Mouse (Mus musculus) stomach, embryonic 16.5 days (tissue): ENCODE results near the gene Hddc3. TPM values are rescaled to one million over a fixed set of nuclear protein-coding genes. Genes with fewer than 3 reads are reported as not detected.

Experiments
- ATAC-seq: fragments of 200-750 bp; cut with Nextera tagmentation; 2 replicates; pipeline ENCODE4 v1.8.0; 2017; ENCODE audit warnings: moderate number of reproducible peaks, moderate TSS enrichment; ENCODE audit not compliant: insufficient read depth, low FRiP score
- H3K27ac ChIP-seq: fragments of 300-500 bp; sonication (generic); 2 replicates; pipeline ENCODE4 v1.5.1; 2014; ENCODE audit warnings: low read length
- H3K27me3 ChIP-seq: fragments of 300-500 bp; sonication (generic); 2 replicates; pipeline ENCODE4 v1.6.1; 2014; ENCODE audit warnings: low read length, control low read depth, mixed read lengths; ENCODE audit not compliant: control insufficient read depth, insufficient read depth
- H3K36me3 ChIP-seq: fragments of 300-500 bp; sonication (generic); 2 replicates; pipeline ENCODE4 v1.6.1; 2014; ENCODE audit warnings: low read length; ENCODE audit not compliant: control insufficient read depth, insufficient read depth
- H3K4me1 ChIP-seq: fragments of 300-500 bp; sonication (generic); 2 replicates; pipeline ENCODE4 v1.6.1; 2014; ENCODE audit warnings: low read length, control low read depth, mixed read lengths; ENCODE audit not compliant: control insufficient read depth, insufficient read depth
- H3K4me2 ChIP-seq: fragments of 300-500 bp; sonication (generic); 2 replicates; pipeline ENCODE4 v1.6.1; 2014; ENCODE audit warnings: low read depth, low read length, mixed read lengths
- H3K4me3 ChIP-seq: fragments of 300-500 bp; sonication (generic); replicated peaks from 2 replicates; pipeline ENCODE4 v1.5.1; 2014; ENCODE audit warnings: mild to moderate bottlenecking, low read length
- H3K9ac ChIP-seq: fragments of 300-500 bp; sonication (generic); 2 replicates; pipeline ENCODE4 v1.6.1; 2014; ENCODE audit warnings: low read length
- H3K9me3 ChIP-seq: fragments of 300-500 bp; sonication (generic); replicated peaks from 2 replicates; pipeline ENCODE4 v1.6.1; 2016; ENCODE audit warnings: low read length, control low read depth; ENCODE audit not compliant: control insufficient read depth
- WGBS: fragments of 180-500 bp; shearing (Covaris S2); extraction: QIAGEN DNeasy Blood & Tissue Kit; methylation state at CpG from one replicate; pipeline ENCODE4 v1.1.7; 2014; 5-methylcytosine and 5-hydroxymethylcytosine counted together
- polyA plus RNA-seq: library from polyadenylated mRNA; unstranded; fragments of >200 nt; fragmentation: Nextera tagmentation; extraction: Ambion mirVana; gene quantifications from 2 replicates; pipeline ENCODE4 v1.2.1, GENCODE M21; 2015

Gene Hddc3
- polyA plus RNA-seq, 1 experiment from 2014 or later: 13.4 TPM

GRCm38 (mm10) chr7:80371041-80371751, 28.3 kb downstream of the Hddc3 start, which contains the start of gene Man2a2:
TSS of gene Man2a2 (minus strand) at chr7:80371375.
- H3K9me3 ChIP-seq: no peaks in the 10 kb centered on the region
- H3K27me3 ChIP-seq: no peaks in the 10 kb centered on the region
- peaks cover 21% of the 10 kb centered on the region for H3K4me1 ChIP-seq
- ATAC-seq: peak; percentile 78
- H3K36me3 ChIP-seq: peaks cover 13% of the 10 kb centered on the region
- peak within 1 kb of the TSS; percentile 72 for H3K4me3 ChIP-seq
- H3K4me2 ChIP-seq: peak within 1 kb of the TSS; percentile 73
- peak within 1 kb of the TSS; percentile 77 for H3K27ac ChIP-seq
- WGBS: under 1% methylated on average over 66 of the region's 86 CpGs
- peak within 1 kb of the TSS; percentile 90 for H3K9ac ChIP-seq

DNA sequence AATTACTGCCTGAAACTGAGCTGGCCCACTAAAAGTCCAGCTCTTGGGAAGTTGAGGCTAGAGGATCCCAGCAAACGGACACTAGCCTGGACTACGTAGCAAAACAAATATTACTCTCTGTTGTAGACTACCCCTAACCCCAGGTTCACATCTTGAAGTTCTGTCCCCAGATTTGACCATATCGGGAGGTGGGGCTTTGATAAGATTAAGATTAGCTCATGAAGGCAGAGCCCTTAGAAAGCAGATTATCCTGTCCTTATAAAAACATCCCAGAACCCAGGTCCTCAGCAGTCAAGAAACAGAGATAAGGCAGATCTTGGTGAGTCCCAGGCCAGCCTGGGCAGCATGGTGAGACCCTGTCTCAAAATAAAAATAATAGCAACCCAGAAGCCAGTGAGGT, 29.3 kb downstream of the Hddc3 start:
- no peaks in the 10 kb centered on the region for H3K27me3 ChIP-seq
- no peak overlapping the region for H3K4me3 ChIP-seq
- H3K4me2 ChIP-seq: no peak overlapping the region
- 72% methylated on average over 3 of the region's 3 CpGs for WGBS
- H3K4me1 ChIP-seq: peaks cover 21% of the 10 kb centered on the region
- H3K27ac ChIP-seq: no peak overlapping the region
- no peak overlapping the region for H3K9ac ChIP-seq
- no peak for ATAC-seq
- H3K36me3 ChIP-seq: peaks cover 3% of the 10 kb centered on the region; the same call in 1 of the 2 replicates
- H3K9me3 ChIP-seq: no peaks in the 10 kb centered on the region

- no peak overlapping the region for H3K4me3 ChIP-seq
- no peak overlapping the region for H3K27ac ChIP-seq
- H3K9me3 ChIP-seq: no peaks in the 10 kb centered on the region
- no peak overlapping the region for H3K4me2 ChIP-seq
- no peaks in the 10 kb centered on the region for H3K36me3 ChIP-seq
- ATAC-seq: no peak
- WGBS: 61% methylated on average over 2 of the region's 2 CpGs
- peaks cover 21% of the 10 kb centered on the region for H3K4me1 ChIP-seq
- H3K9ac ChIP-seq: no peak overlapping the region
- H3K27me3 ChIP-seq: no peaks in the 10 kb centered on the region
Observed at GRCm38 (mm10) chr7:80372667-80373066, 29.8 kb downstream of the Hddc3 start.

DNA sequence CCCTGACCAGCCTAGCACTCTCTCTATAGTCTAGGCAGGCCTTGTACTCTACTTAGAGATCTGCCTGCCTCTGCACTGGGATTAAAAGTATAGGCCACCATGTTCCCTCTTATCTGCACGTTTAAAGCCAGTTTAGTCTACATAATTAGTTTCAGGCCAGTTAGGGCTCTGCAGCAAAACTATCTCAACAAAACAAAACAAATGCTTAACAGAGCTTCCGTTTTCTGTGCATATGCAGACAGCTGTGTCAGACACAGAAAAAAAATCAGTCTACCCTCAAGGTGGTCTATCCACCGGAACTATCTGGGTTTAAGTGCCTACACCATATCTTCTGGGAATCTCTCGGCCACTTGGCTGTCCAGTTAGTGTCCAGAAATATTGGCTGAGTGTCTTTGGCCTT, 30.4 kb downstream of the Hddc3 start:
- H3K27me3 ChIP-seq: no peaks in the 10 kb centered on the region

GRCm38 (mm10) chr7:80373850-80374249, 30.9 kb downstream of the Hddc3 start:
- H3K4me2 ChIP-seq: no peak overlapping the region
- no peaks in the 10 kb centered on the region for H3K9me3 ChIP-seq
- ATAC-seq: no peak
- no peak overlapping the region for H3K9ac ChIP-seq
- WGBS: 83% methylated on average over 12 of the region's 12 CpGs
- no peaks in the 10 kb centered on the region for H3K36me3 ChIP-seq
- no peak overlapping the region for H3K27ac ChIP-seq
- H3K4me3 ChIP-seq: no peak overlapping the region
- H3K27me3 ChIP-seq: no peaks in the 10 kb centered on the region
- peaks cover 14% of the 10 kb centered on the region for H3K4me1 ChIP-seq

More for the DNA sequence above, 30.4 kb downstream of the Hddc3 start:
- no peak for ATAC-seq
- Histone ChIP-seq H3K4me3 (no peak overlapping the region), H3K4me1 (peaks cover 19% of the 10 kb centered on the region), H3K27ac (no peak overlapping the region), H3K36me3 (no peaks in the 10 kb centered on the region), H3K9me3 (no peaks in the 10 kb centered on the region), H3K9ac (no peak overlapping the region), H3K4me2 (no peak overlapping the region)
- WGBS: 63% methylated on average over 4 of the region's 4 CpGs

DNA sequence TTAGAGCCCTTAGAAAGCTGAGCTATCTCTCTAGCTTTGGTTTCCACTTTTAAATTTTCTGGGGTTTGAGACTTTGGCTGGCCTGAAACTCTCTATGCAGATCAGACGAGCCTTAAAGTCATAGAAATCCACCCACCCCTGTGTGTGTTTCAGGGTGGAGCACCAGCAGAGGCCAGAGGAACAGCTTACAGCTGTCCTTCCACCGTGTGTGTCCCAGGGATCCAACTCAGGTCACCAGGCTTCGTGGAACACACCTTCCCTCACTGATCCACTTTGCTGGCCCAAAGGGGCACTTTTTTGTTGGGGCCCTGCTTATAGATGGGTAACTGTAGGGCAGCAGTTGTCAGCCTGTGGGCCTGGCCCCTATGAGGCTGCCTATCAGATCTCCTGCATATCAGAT, 31.4 kb downstream of the Hddc3 start:
- no peaks in the 10 kb centered on the region for H3K36me3 ChIP-seq
- H3K4me1 ChIP-seq: peaks cover 10% of the 10 kb centered on the region
- H3K9ac ChIP-seq: no peak overlapping the region
- no peak overlapping the region for H3K4me2 ChIP-seq
- no peak overlapping the region for H3K27ac ChIP-seq
- H3K9me3 ChIP-seq: no peaks in the 10 kb centered on the region
- WGBS: 47% methylated on average over 3 of the region's 3 CpGs
- ATAC-seq: no peak
- H3K27me3 ChIP-seq: no peaks in the 10 kb centered on the region
- no peak overlapping the region for H3K4me3 ChIP-seq

- no peaks in the 10 kb centered on the region for H3K27me3 ChIP-seq
- H3K27ac ChIP-seq: no peak overlapping the region
- no peaks in the 10 kb centered on the region for H3K9me3 ChIP-seq
- no peak for ATAC-seq
- WGBS: 83% methylated on average over 3 of the region's 3 CpGs
- H3K9ac ChIP-seq: no peak overlapping the region
- H3K4me1 ChIP-seq: peaks cover 6% of the 10 kb centered on the region
- H3K36me3 ChIP-seq: no peaks in the 10 kb centered on the region
- no peak overlapping the region for H3K4me2 ChIP-seq
- no peak overlapping the region for H3K4me3 ChIP-seq
Observed at GRCm38 (mm10) chr7:80374733-80375132, 31.8 kb downstream of the Hddc3 start.

DNA sequence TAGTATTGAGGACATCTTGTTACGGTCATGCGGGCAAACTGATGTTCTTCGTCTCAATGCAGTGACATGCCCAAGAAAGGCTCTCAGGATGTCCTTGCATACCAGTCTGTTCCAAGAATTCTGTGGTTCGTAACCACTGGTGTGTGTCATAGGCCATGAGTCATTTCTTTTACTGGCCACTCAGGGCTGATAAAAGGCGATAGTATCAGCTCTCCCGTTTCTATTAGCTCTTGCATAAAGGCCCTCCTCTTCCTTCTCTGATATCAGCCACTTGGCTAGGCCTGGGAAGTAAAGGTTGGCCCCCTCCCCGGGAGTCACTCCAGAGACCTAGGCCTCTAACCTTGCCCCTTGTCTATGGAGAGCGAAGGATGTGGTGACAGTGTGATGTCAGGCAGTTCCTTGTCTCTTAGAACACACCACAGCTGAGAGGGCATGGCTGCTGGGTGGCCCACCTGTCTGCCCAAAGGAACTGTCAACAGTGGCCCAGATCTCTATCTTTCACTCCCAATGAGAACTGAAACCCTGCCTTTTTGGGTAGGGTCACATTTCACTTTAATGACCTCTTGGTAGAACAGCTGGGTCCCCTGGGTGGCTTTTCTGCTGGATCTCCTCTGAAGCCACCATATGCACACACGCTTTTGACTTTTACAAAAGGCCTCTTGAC, 32.6 kb downstream of the Hddc3 start:
- Histone ChIP-seq H3K27me3 (no peaks in the 10 kb centered on the region), H3K36me3 (no peaks in the 10 kb centered on the region), H3K4me1 (no peaks in the 10 kb centered on the region), H3K4me3 (no peak overlapping the region), H3K9me3 (no peaks in the 10 kb centered on the region), H3K27ac (no peak overlapping the region), H3K9ac (no peak overlapping the region), H3K4me2 (no peak overlapping the region)
- ATAC-seq: no peak
- WGBS: 74% methylated on average over 9 of the region's 9 CpGs

DNA sequence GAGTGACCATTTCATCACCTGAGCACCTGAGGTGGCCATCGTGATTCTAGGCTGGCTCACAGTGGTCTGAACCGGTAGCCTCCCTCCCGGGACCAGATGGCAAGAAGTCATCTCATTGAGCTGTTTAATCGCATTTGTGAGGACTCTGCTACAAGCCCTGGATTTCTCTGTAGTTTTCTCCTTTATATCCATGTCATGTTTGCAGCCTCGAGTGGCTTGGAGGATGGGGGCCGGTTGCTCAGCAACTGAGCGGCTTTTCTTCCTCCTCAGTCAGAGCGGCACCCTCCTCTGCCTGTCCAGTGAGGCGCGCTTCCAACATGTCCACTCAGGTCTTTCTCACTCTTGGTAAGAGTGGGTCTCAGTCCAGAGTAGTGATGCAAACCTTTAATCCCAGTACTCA, 33.3 kb downstream of the Hddc3 start:
- H3K4me2 ChIP-seq: no peak overlapping the region
- no peak overlapping the region for H3K4me3 ChIP-seq
- H3K9me3 ChIP-seq: no peaks in the 10 kb centered on the region
- H3K27ac ChIP-seq: no peak overlapping the region
- no peak overlapping the region for H3K9ac ChIP-seq
- WGBS: 79% methylated on average over 10 of the region's 10 CpGs
- no peaks in the 10 kb centered on the region for H3K27me3 ChIP-seq
- no peak for ATAC-seq
- H3K4me1 ChIP-seq: no peaks in the 10 kb centered on the region
- H3K36me3 ChIP-seq: no peaks in the 10 kb centered on the region
